Mouse (Mus musculus): ENCODE data around the gene Cep89. TPM values are rescaled to one million over a fixed set of nuclear protein-coding genes. Genes with fewer than 3 reads are reported as not detected.

Cep89 gene
- polyA plus RNA-seq, 3 experiments from 2014 or later: 10.6 to 22.9 (median 17.3) TPM

Other genes starting within 250 kb of the Cep89 start
- gene Slc7a10, start 210.7 kb upstream of the Cep89 start, polyA plus RNA-seq (2017; shearing (Covaris generic)): 1 to 10 TPM; 1.5 to 7.3 (median 6.3) TPM
- gene Lrp3, start 181.5 kb upstream of the Cep89 start, polyA plus RNA-seq (2017; shearing (Covaris generic)): 1 to 10 TPM in 2 of 3 experiments, not detected in 1; 1.2 to 4.8 TPM
- gene Gpatch1, start 78.6 kb upstream of the Cep89 start, polyA plus RNA-seq (2017; shearing (Covaris generic)): 10 to 100 TPM; 13.3 to 22.7 (median 21.2) TPM
- under 1 TPM; 0.26 to 0.51 (median 0.47) TPM for gene Rhpn2, start 62.9 kb upstream of the Cep89 start, polyA plus RNA-seq (2017; shearing (Covaris generic))
- 10 to 100 TPM; 32.3 to 41.3 (median 34.6) TPM for gene Faap24, start 199 bp upstream of the Cep89 start, polyA plus RNA-seq (2017; shearing (Covaris generic))
- not detected for gene Slc7a9, start 51.8 kb downstream of the Cep89 start, polyA plus RNA-seq (2017; shearing (Covaris generic))
- gene Tdrd12, start 140.7 kb downstream of the Cep89 start, polyA plus RNA-seq (2017; shearing (Covaris generic)): not detected
- 10 to 100 TPM; 48.7 to 54.7 (median 50.4) TPM for gene Nudt19, start 159.3 kb downstream of the Cep89 start, polyA plus RNA-seq (2017; shearing (Covaris generic))
- not detected for gene Rgs9bp, start 188.5 kb downstream of the Cep89 start, polyA plus RNA-seq (2017; shearing (Covaris generic))
- 10 to 100 TPM; 44.9 to 51.8 (median 50.5) TPM for gene Ankrd27, start 189.2 kb downstream of the Cep89 start, polyA plus RNA-seq (2017; shearing (Covaris generic))

Measured in inflammation-experienced regulatory T-cells, adult 6 months (primary cell).